Mouse (Mus musculus): ENCODE data around the gene Tas2r126. TPM values are rescaled to one million over a fixed set of nuclear protein-coding genes. Genes with fewer than 3 reads are reported as not detected.
"Not testable (repeated sequence)": the region's sequence is repeated elsewhere in the genome, so short reads cannot be mapped to it uniquely, and the experiment has no call there.

Gene Tas2r126
- polyA plus RNA-seq, 2 experiments = not detected

DNA sequence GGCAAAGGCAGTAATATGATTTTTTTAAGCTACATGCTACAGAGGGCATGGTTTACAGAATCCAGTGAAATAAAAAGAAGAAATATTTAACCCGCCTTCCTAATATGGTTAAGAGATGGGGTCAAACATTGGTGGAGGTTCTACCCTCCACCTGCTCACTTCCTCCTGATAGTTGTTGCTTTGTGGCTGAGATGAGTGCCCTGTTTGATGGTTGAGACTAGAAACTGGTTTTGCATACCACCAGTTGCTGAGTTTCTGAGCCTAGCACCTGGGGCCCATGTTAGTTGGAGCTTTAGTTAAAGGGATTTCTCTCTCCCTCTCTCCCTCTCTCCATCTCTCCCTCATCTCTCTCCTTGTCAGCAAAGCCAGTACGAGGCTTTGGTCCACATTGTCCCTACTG is 13.0 kb downstream of the Tas2r126 start:
- no peaks in the 10 kb centered on the region for H3K9me3 ChIP-seq (ENCODE audit: control insufficient read depth, low read length)
- no peak for TF ChIP-seq POLR2A (IDR thresholded peaks at IDR 0.05; ENCODE audit: borderline replicate concordance, extremely low read depth, insufficient read depth, insufficient read length)
- DNase-seq (ENCODE audit: low spot score) = no peak
- no peak for ATAC-seq (ENCODE audit: low FRiP score, low read depth)
- no peaks in the 10 kb centered on the region for H3K27me3 ChIP-seq (ENCODE audit: control insufficient read depth, insufficient read depth, low read length)
- no peak overlapping the region for H3K4me2 ChIP-seq (replicated peaks; ENCODE audit: low read depth, low read length, severe bottlenecking)
- H3K4me1 ChIP-seq (ENCODE audit: control insufficient read depth, insufficient read depth, low read length) = no peaks in the 10 kb centered on the region
- H3K36me3 ChIP-seq (ENCODE audit: control insufficient read depth, insufficient read depth, low read length) = no peaks in the 10 kb centered on the region
- H3K9ac ChIP-seq (ENCODE audit: low read depth, low read length, severe bottlenecking) = no peak overlapping the region
- H3K27ac ChIP-seq (replicated peaks; ENCODE audit: low read depth, low read length) = no peak overlapping the region
- WGBS = 84% methylated on average over 2 of the region's 2 CpGs
- H3K4me3 ChIP-seq (replicated peaks; ENCODE audit: low read length) = no peak overlapping the region

DNA sequence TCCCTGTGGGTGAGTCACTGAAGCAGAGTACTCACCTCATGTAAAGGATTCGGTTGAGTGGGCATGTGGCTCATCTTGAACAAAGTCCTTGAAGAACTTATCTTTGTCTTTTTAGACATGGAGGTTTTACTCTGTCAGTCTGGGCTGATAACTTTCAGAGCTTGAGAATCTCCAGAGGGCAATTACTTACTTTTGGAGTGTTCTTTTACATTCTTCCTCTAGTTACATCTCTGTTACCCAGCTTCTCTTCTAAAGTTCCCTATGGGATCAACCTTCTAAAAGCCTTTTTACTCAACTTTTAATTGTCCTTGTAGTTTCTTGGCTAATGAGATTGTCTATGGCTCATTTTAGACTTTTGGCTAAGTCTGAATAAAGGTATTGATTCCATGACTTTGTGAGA is 30.8 kb downstream of the Tas2r126 start, which contains the start of gene Olfr458:
Olfr458 (minus strand) TSS at position 101 of the 400 bp plus-strand sequence.
- no peaks in the 10 kb centered on the region for H3K36me3 ChIP-seq (ENCODE audit: control insufficient read depth, insufficient read depth, low read length)
- no peak within 1 kb of the TSS for H3K4me3 ChIP-seq (replicated peaks; ENCODE audit: low read length)
- DNase-seq (ENCODE audit: low spot score) (no peak), ATAC-seq (ENCODE audit: low FRiP score, low read depth) (no peak)
- WGBS = 81% methylated on average over 1 of the region's 1 CpGs
- H3K27me3 ChIP-seq (ENCODE audit: control insufficient read depth, insufficient read depth, low read length) = no peaks in the 10 kb centered on the region
- no peaks in the 10 kb centered on the region for H3K4me1 ChIP-seq (ENCODE audit: control insufficient read depth, insufficient read depth, low read length)
- no peak for TF ChIP-seq POLR2A (IDR thresholded peaks at IDR 0.05; ENCODE audit: borderline replicate concordance, extremely low read depth, insufficient read depth, insufficient read length)
- no peak within 1 kb of the TSS for H3K9ac ChIP-seq (ENCODE audit: low read depth, low read length, severe bottlenecking)
- no peak within 1 kb of the TSS for H3K27ac ChIP-seq (replicated peaks; ENCODE audit: low read depth, low read length)
- H3K4me2 ChIP-seq (replicated peaks; ENCODE audit: low read depth, low read length, severe bottlenecking) = no peak within 1 kb of the TSS
- H3K9me3 ChIP-seq (ENCODE audit: control insufficient read depth, low read length) = no peaks in the 10 kb centered on the region

DNA sequence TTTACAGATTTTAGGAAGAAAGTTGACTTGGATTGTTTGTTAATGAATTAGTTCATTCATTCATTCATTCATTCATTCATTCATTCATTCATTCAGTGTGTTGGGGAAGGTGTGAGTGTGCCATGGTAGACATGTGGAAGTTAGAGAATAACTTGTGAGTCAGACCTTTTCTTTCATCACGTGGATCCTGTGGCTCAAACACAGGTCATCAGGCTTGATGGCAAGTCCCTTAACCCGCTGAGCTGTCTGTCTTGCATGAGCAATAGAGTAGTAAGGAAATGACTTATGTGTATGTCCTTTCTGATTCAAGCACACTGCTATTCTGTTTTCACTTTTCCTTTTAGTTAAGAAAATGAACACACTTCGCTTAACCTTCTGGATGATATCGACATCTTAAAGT is 36.2 kb downstream of the Tas2r126 start:
- H3K4me2 ChIP-seq (replicated peaks; ENCODE audit: low read depth, low read length, severe bottlenecking) = no peak overlapping the region
- H3K27me3 ChIP-seq (ENCODE audit: control insufficient read depth, insufficient read depth, low read length) = no peaks in the 10 kb centered on the region
- DNase-seq (ENCODE audit: low spot score) (no peak), ATAC-seq (ENCODE audit: low FRiP score, low read depth) (no peak)
- no peaks in the 10 kb centered on the region for H3K4me1 ChIP-seq (ENCODE audit: control insufficient read depth, insufficient read depth, low read length)
- no peaks in the 10 kb centered on the region for H3K9me3 ChIP-seq (ENCODE audit: control insufficient read depth, low read length)
- H3K4me3 ChIP-seq (replicated peaks; ENCODE audit: low read length) = no peak overlapping the region
- TF ChIP-seq POLR2A (IDR thresholded peaks at IDR 0.05; ENCODE audit: borderline replicate concordance, extremely low read depth, insufficient read depth, insufficient read length) = no peak
- H3K9ac ChIP-seq (ENCODE audit: low read depth, low read length, severe bottlenecking) = no peak overlapping the region
- H3K27ac ChIP-seq (replicated peaks; ENCODE audit: low read depth, low read length) = no peak overlapping the region
- H3K36me3 ChIP-seq (ENCODE audit: control insufficient read depth, insufficient read depth, low read length) = no peaks in the 10 kb centered on the region
- WGBS = 89% methylated on average over 4 of the region's 4 CpGs

DNA sequence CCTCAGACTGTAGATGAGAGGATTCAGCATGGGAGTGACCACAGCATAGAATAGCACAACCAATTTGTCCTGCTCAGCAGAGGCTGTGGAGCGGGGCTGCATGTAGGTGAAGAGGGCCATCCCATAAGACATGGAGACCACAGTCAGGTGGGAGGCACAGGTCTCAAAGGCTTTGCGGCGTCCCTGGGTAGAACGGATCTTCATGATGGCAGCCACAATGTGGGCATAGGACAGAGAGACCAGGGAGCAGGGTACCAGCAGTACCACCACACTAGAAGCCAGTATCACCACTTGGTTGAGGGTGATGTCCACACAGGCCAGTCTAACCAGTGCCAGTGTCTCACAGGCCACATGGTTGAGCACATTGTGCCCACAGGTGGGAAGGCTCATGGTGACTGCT is 37.0 kb downstream of the Tas2r126 start:
- H3K36me3 ChIP-seq (ENCODE audit: control insufficient read depth, insufficient read depth, low read length); H3K4me3 ChIP-seq (replicated peaks; ENCODE audit: low read length); H3K9me3 ChIP-seq (ENCODE audit: control insufficient read depth, low read length); ATAC-seq (ENCODE audit: low FRiP score, low read depth); H3K27ac ChIP-seq (replicated peaks; ENCODE audit: low read depth, low read length); H3K4me1 ChIP-seq (ENCODE audit: control insufficient read depth, insufficient read depth, low read length); DNase-seq (ENCODE audit: low spot score); H3K9ac ChIP-seq (ENCODE audit: low read depth, low read length, severe bottlenecking); H3K27me3 ChIP-seq (ENCODE audit: control insufficient read depth, insufficient read depth, low read length); H3K4me2 ChIP-seq (replicated peaks; ENCODE audit: low read depth, low read length, severe bottlenecking): not testable (repeated sequence)
- 97% methylated on average over 4 of the region's 4 CpGs for WGBS

DNA sequence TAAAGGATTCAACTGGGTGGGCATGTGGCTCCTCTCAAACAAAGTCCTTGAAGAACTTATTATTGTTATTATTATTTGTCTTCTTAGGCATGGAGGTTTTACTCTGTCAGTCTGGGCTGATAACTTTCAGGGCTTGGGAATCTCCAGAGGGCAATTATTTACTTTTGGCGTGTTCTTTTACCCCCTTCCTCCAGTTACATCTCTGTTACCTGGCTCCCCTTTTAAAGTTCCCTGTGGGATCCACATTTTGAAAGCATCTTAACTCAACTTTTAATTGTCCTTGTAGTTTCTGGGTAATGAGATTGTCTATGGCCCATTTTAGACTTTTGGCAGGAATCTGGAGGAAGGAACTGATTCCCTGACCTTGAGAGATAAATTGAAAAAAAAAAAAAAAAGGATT is 41.9 kb downstream of the Tas2r126 start, which contains the start of gene Olfr457:
Olfr457 (minus strand) TSS at position 101 of the 400 bp plus-strand sequence.
- ATAC-seq (ENCODE audit: low FRiP score, low read depth) (no peak), DNase-seq (ENCODE audit: low spot score) (no peak)
- H3K9ac ChIP-seq (ENCODE audit: low read depth, low read length, severe bottlenecking) = no peak within 1 kb of the TSS
- no peak within 1 kb of the TSS for H3K27ac ChIP-seq (replicated peaks; ENCODE audit: low read depth, low read length)
- no peaks in the 10 kb centered on the region for H3K36me3 ChIP-seq (ENCODE audit: control insufficient read depth, insufficient read depth, low read length)
- TF ChIP-seq POLR2A (IDR thresholded peaks at IDR 0.05; ENCODE audit: borderline replicate concordance, extremely low read depth, insufficient read depth, insufficient read length) = no peak
- no peaks in the 10 kb centered on the region for H3K27me3 ChIP-seq (ENCODE audit: control insufficient read depth, insufficient read depth, low read length)
- H3K9me3 ChIP-seq (ENCODE audit: control insufficient read depth, low read length) = no peaks in the 10 kb centered on the region
- WGBS = 66% methylated on average over 1 of the region's 1 CpGs
- H3K4me2 ChIP-seq (replicated peaks; ENCODE audit: low read depth, low read length, severe bottlenecking) = no peak within 1 kb of the TSS
- H3K4me1 ChIP-seq (ENCODE audit: control insufficient read depth, insufficient read depth, low read length) = no peaks in the 10 kb centered on the region
- no peak within 1 kb of the TSS for H3K4me3 ChIP-seq (replicated peaks; ENCODE audit: low read length)

DNA sequence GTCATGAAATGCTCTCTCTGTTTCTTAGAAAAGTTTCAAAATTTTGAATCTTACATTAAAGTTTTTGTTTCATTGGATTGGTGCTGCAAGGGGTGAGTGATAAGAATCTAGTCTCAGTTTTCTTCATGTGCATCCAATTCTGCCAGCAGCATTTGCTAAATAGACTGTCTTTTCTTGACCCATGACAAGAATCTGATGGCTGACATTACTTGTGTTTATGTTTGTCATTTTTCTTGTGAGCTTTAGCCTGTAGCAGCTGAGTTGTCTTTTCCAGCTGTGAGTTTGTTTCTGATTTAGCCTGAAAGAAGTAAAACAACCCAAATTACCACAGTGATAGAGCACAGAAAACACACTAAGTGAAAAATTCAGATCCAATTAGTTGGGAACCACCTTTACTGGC is 50.3 kb downstream of the Tas2r126 start:
- ATAC-seq (ENCODE audit: low FRiP score, low read depth) (no peak), DNase-seq (ENCODE audit: low spot score) (no peak)
- TF ChIP-seq POLR2A (IDR thresholded peaks at IDR 0.05; ENCODE audit: borderline replicate concordance, extremely low read depth, insufficient read depth, insufficient read length) = no peak
- Histone ChIP-seq H3K27ac (replicated peaks; ENCODE audit: low read depth, low read length) (no peak overlapping the region), H3K9ac (ENCODE audit: low read depth, low read length, severe bottlenecking) (no peak overlapping the region), H3K36me3 (ENCODE audit: control insufficient read depth, insufficient read depth, low read length) (no peaks in the 10 kb centered on the region), H3K27me3 (ENCODE audit: control insufficient read depth, insufficient read depth, low read length) (no peaks in the 10 kb centered on the region), H3K4me3 (replicated peaks; ENCODE audit: low read length) (no peak overlapping the region), H3K4me2 (replicated peaks; ENCODE audit: low read depth, low read length, severe bottlenecking) (no peak overlapping the region), H3K9me3 (ENCODE audit: control insufficient read depth, low read length) (no peaks in the 10 kb centered on the region), H3K4me1 (ENCODE audit: control insufficient read depth, insufficient read depth, low read length) (no peaks in the 10 kb centered on the region)

Other genes with a start within 250 kb of the Tas2r126 start
- gene Tas2r144, start 219.2 kb upstream of the Tas2r126 start, polyA plus RNA-seq (2012; rRNA removed) = not detected in 2 replicates
- gene Tas2r144, start 219.2 kb upstream of the Tas2r126 start, polyA plus RNA-seq (2014; fragmentation: Nextera tagmentation; extraction: Ambion mirVana) = not detected in 2 replicates
- gene Gstk1, start 188.6 kb upstream of the Tas2r126 start, polyA plus RNA-seq (2012; rRNA removed) = 12.2 and 16.7 TPM in 2 replicates
- gene Gstk1, start 188.6 kb upstream of the Tas2r126 start, polyA plus RNA-seq (2014; fragmentation: Nextera tagmentation; extraction: Ambion mirVana) = 17.9 and 18.6 TPM in 2 replicates
- 1.2 and 1.3 TPM in 2 replicates for gene Tmem139, start 172.6 kb upstream of the Tas2r126 start, polyA plus RNA-seq (2012; rRNA removed)
- 1.1 and 1.2 TPM in 2 replicates for gene Tmem139, start 172.6 kb upstream of the Tas2r126 start, polyA plus RNA-seq (2014; fragmentation: Nextera tagmentation; extraction: Ambion mirVana)
- gene Casp2, start 169.6 kb upstream of the Tas2r126 start, polyA plus RNA-seq (2012; rRNA removed) = 78.1 and 102 TPM in 2 replicates
- 53.3 and 54.9 TPM in 2 replicates for gene Casp2, start 169.6 kb upstream of the Tas2r126 start, polyA plus RNA-seq (2014; fragmentation: Nextera tagmentation; extraction: Ambion mirVana)
- 1.9 TPM in 2 replicates for gene Clcn1, start 147.8 kb upstream of the Tas2r126 start, polyA plus RNA-seq (2012; rRNA removed)
- 0.29 and 0.61 TPM in 2 replicates for gene Clcn1, start 147.8 kb upstream of the Tas2r126 start, polyA plus RNA-seq (2014; fragmentation: Nextera tagmentation; extraction: Ambion mirVana)
- gene Fam131b, start 109.9 kb upstream of the Tas2r126 start, polyA plus RNA-seq (2012; rRNA removed) = 2.9 and 3.6 TPM in 2 replicates
- 0.29 and 0.47 TPM in 2 replicates for gene Fam131b, start 109.9 kb upstream of the Tas2r126 start, polyA plus RNA-seq (2014; fragmentation: Nextera tagmentation; extraction: Ambion mirVana)
- 176 and 232 TPM in 2 replicates for gene Zyx, start 84.9 kb upstream of the Tas2r126 start, polyA plus RNA-seq (2012; rRNA removed)
- 152 and 159 TPM in 2 replicates for gene Zyx, start 84.9 kb upstream of the Tas2r126 start, polyA plus RNA-seq (2014; fragmentation: Nextera tagmentation; extraction: Ambion mirVana)
- 17.7 and 18.3 TPM in 2 replicates for gene Epha1, start 61.3 kb upstream of the Tas2r126 start, polyA plus RNA-seq (2012; rRNA removed)
- gene Epha1, start 61.3 kb upstream of the Tas2r126 start, polyA plus RNA-seq (2014; fragmentation: Nextera tagmentation; extraction: Ambion mirVana) = 7.4 and 8.8 TPM in 2 replicates
- gene Tas2r143, start 34.3 kb upstream of the Tas2r126 start, polyA plus RNA-seq (2012; rRNA removed) = 0.17 and 0.28 TPM in 2 replicates
- gene Tas2r143, start 34.3 kb upstream of the Tas2r126 start, polyA plus RNA-seq (2014; fragmentation: Nextera tagmentation; extraction: Ambion mirVana) = not detected in 2 replicates
- gene Tas2r135, start 29.1 kb upstream of the Tas2r126 start, polyA plus RNA-seq (2012; rRNA removed) = 0.11 TPM in 1 of 2 replicates, not detected in the other
- gene Tas2r135, start 29.1 kb upstream of the Tas2r126 start, polyA plus RNA-seq (2014; fragmentation: Nextera tagmentation; extraction: Ambion mirVana) = not detected in 2 replicates
- not detected in 2 replicates for gene Olfr458, start 30.7 kb downstream of the Tas2r126 start, polyA plus RNA-seq (2012; rRNA removed)
- not detected in 2 replicates for gene Olfr458, start 30.7 kb downstream of the Tas2r126 start, polyA plus RNA-seq (2014; fragmentation: Nextera tagmentation; extraction: Ambion mirVana)
- gene Olfr457, start 41.8 kb downstream of the Tas2r126 start, polyA plus RNA-seq (2012; rRNA removed) = not detected in 2 replicates
- gene Olfr457, start 41.8 kb downstream of the Tas2r126 start, polyA plus RNA-seq (2014; fragmentation: Nextera tagmentation; extraction: Ambion mirVana) = 0.07 TPM in 1 of 2 replicates, not detected in the other
- gene Olfr456, start 52.7 kb downstream of the Tas2r126 start, polyA plus RNA-seq (2012; rRNA removed) = not detected in 2 replicates
- gene Olfr456, start 52.7 kb downstream of the Tas2r126 start, polyA plus RNA-seq (2014; fragmentation: Nextera tagmentation; extraction: Ambion mirVana) = not detected in 2 replicates
- not detected in 2 replicates for gene Olfr455, start 113.1 kb downstream of the Tas2r126 start, polyA plus RNA-seq (2012; rRNA removed)
- not detected in 2 replicates for gene Olfr455, start 113.1 kb downstream of the Tas2r126 start, polyA plus RNA-seq (2014; fragmentation: Nextera tagmentation; extraction: Ambion mirVana)
- gene Tcaf3, start 163.2 kb downstream of the Tas2r126 start, polyA plus RNA-seq (2012; rRNA removed) = not detected in 2 replicates
- gene Tcaf3, start 163.2 kb downstream of the Tas2r126 start, polyA plus RNA-seq (2014; fragmentation: Nextera tagmentation; extraction: Ambion mirVana) = not detected in 2 replicates
- gene Tcaf2, start 210.7 kb downstream of the Tas2r126 start, polyA plus RNA-seq (2012; rRNA removed) = 3.9 and 4.3 TPM in 2 replicates
- gene Tcaf2, start 210.7 kb downstream of the Tas2r126 start, polyA plus RNA-seq (2014; fragmentation: Nextera tagmentation; extraction: Ambion mirVana) = 2.3 and 2.6 TPM in 2 replicates

Measured in limb, embryonic 14.5 days (tissue).